Mouse (Mus musculus) testis, postnatal 14 days (tissue): ENCODE data around the gene Tbxas1.
A peak's percentile ranks its signal among the peaks of the same experiment; 100 is the strongest.

Experiments used
- DNase-seq: peaks from one replicate; pipeline ENCODE4 v3.0.0; 2021; ENCODE audit warnings: low spot score

Tbxas1 gene

GRCm38 (mm10) chr6:38923450-38923849 is 48.2 kb downstream of the Tbxas1 start:
- DNase-seq = no peak

GRCm38 (mm10) chr6:38923870-38924817 is 48.9 kb downstream of the Tbxas1 start:
- DNase-seq = no peak

DNA sequence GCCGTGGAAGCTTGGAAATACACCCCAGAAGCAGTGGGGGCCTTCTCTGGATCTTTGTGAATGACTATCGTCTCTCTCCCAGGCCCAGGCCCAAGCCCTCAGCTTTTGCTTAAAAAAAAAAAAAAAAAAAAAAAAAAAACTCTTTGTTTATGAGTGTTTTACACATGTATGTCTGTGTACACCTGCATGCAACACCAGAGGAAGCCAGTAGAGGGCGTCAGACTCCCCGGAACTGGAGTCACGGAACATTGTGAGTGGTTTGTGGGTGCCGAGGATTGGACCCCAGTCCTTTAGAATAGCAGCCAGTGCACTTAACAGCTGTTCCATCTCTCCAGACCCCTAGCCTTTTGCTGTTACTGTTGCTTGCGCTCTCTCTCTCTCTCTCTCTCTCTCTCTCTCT is 50.5 kb downstream of the Tbxas1 start:
- DNase-seq = peak; percentile 80

DNA sequence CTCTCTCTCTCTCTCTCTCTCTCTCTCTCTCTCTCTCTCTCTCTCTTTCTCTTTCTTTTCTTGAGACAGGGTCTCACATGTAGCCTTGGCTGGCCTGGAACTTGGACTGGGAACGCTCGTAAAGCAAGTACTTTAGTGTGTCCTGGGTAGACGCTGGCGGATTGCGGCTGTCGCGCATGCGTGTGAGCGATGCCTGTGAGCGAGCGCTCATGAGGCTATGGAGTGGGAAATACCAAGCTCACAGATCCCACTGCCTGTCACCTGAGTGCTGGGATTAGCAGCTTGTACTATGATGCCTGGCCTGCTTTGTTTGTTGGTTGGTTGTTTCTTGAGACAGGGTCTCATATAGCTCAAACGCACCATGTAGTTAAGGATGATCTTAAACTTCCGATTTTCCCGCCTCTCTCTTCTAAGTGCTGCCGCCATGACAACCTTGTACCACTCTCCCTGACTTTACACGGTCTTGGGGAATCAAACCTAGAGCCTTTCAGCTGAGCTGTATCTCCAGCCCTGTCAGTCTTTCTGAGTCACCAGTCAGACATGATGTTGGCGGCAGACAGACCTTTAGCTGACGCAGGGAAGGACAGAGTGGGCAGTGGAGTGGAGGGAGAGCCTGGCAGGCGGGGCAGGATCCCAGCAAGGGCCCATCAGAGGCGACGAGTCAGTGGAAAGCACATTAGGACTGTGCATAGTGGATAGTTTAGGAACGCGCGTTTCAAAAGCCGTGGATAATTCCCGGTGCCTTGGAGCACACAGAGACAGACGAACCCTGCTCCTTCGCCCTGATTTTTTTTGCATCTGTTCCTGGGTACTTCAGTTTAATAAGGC is 51.1 kb downstream of the Tbxas1 start:
- DNase-seq = peak; percentile 67

DNA sequence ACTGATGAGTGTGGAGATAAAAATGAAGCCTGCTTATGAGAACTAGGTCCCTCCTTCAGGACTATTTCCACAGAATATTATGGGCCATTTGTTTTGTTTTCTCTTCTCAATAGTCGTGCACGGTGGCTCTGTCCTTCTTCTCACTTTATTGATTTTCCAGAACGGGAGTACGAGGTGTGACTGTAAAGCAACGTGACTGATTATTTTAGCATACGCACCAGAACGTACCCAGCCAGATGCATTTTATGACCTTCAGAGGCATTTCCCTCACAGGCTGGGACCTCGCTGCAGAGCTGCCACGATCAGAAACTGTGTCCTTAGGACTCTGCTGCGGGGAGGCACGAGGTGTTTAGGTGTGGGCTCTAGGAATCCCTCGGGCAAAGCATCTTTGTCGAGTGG is 51.8 kb downstream of the Tbxas1 start:
- DNase-seq = no peak

DNA sequence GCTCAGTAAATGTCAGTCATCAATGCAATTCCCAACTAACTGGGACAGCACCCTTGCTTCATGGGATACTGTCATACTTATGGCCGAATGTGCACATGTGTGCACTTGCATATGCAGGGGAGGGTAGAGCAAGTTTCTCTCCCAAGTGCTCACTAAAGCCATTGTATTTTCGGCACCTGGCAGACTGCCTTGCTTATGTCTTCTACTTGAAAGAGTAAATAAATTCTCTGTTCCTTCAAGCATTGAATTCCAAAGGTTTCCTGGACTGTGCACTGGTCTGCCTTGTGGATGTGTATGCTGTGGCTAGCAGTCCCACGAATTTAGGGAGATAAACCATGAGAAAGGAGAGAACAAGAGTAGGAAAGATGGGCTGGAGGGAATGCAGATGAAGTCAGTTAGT is 53.3 kb downstream of the Tbxas1 start:
- no peak for DNase-seq

- DNase-seq = no peak
Observed at GRCm38 (mm10) chr6:38936009-38936408, 60.8 kb downstream of the Tbxas1 start.

DNA sequence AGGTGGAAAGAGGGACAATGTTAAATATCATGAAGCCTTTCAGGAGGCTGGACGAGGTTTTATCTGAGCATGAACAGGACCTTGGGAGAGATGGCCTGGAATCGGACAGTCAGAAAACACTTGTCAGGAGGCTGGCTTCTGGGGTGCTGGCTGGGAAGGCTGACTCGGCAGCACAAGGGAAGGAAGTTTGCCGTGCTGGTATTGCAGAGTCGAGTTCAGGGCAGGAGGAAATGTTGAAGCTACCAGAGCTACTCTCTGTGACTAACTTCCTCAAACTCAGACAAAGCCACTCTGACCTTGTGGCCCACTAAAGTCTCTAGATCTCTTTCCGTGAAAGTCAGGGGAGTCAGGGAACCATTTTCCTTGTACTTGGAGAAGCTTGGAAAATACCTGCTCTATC is 63.2 kb downstream of the Tbxas1 start:
- no peak for DNase-seq

GRCm38 (mm10) chr6:38939096-38939495 is 63.9 kb downstream of the Tbxas1 start:
- DNase-seq = no peak

- no peak for DNase-seq
Observed at GRCm38 (mm10) chr6:38941016-38941415, 65.8 kb downstream of the Tbxas1 start.

DNA sequence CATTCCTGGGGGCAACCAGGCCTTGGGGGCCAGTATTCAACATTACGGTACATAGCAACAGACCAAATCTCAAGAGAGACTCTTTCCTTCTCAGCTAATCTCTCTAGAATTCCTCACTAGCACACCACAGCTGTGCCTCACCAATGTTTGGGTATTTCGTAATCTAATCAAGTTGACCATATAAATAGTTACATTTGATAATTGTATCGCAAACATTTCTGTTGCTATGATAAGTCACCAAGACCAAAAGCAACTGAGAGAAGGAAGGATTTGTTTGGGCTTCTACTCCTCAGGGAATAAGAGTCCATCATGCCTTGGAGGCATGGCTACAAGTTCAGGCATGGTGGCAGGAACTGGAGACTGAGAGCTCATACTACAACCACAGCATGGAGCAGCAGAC is 67.6 kb downstream of the Tbxas1 start:
- no peak for DNase-seq

DNA sequence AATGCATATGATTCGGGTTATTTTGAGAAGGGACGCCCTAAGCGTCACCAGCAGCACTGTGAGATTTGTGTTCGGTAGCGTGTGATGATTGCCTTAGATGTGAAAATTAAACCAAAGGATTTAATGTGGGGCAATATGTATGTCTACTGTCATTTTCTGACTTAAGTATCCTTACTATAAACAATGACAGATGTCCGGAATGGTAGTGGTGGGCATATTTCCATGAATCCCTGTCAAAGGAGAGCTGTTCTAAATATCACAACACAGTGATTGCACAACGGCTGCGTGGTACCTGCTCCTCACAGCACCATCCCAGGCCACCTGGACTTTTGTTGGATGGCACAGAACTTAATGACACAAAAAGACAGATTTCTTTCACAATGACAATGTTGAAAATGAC is 69.2 kb downstream of the Tbxas1 start:
- DNase-seq = no peak

DNA sequence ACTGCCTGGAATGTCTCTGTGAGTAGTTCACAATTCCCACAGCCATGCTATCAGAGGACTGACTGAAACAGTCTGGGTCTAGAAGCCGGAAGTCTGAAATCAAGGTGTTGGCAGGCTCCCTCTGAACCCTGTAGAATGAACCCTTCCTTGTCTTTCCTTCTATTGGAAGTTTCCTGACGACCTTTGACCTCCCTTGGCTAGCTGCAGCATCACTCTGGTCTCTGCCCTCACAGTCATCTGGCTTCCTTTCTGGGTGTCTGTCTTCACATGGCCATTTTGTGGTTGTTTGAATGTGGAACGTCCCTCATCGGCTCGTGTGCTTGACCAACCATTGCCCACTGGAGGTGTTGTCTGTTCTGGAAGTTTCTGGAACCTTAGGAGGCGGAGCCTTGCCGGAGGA is 69.6 kb downstream of the Tbxas1 start:
- no peak for DNase-seq

- DNase-seq = no peak
Observed at GRCm38 (mm10) chr6:38945681-38946080, 70.5 kb downstream of the Tbxas1 start.

DNA sequence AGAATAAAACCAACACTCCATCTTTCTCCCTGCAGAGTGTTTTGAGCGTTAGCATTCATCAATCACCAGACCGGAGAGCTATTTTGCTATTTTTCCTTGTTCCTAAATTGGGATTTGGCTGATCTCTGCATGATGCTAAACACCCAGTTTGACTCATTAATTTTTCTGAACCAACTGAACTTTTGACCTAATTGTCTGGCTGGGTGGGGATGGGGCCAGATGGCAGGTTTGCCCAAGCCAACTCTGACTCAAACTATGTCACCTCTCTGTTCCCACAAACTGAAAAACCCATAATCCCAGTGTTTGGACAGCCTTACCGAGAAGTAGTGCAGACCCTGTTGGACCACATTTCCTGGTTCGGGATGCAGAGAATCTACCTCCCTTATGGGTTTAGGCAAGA is 72.1 kb downstream of the Tbxas1 start:
- no peak for DNase-seq

DNA sequence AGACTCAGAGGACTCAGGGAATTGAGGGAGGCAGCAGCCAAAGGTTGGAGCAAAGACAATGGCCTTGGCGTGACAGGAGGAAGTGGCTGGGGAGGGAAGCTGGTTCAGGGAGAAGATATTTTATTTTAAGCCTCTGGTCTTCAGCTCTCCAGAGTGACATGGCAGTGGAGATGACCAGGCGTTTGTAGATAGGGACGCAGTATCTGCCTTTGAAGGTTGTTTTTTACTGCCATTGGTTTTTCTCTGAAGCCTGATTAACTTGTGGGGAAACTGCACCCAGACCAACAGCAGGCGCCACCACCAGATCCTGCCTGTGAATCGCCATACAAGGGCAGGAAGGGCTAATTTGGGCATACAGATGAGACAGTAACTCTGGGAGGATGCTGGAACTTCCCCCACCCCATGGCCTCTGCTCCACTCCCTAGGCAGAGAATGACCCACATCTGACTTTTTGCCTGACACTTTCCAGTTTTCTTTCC is 74.5 kb downstream of the Tbxas1 start:
- no peak for DNase-seq

DNA sequence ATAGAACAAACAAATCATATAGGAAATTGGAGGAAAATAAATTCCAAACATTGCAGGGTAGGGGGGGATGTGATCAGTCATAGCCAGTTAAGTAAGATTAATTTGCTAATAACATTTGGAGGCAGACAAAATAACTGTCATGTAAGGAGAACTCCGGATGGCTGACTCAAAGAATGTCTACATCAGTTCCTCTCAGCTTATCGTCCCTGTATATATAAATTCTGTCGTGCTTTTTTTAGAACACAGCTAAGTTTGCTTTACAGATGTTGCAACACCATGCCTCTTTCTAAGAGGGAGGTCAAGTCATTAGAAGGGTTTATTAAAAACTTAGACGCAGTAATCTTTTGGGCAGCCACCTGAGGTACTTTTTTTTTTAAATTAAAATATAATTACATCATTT is 75.1 kb downstream of the Tbxas1 start:
- DNase-seq = no peak

GRCm38 (mm10) chr6:38950838-38951237 is 75.6 kb downstream of the Tbxas1 start:
- DNase-seq = no peak

- no peak for DNase-seq
Observed at GRCm38 (mm10) chr6:38956641-38957040, 81.4 kb downstream of the Tbxas1 start.

DNA sequence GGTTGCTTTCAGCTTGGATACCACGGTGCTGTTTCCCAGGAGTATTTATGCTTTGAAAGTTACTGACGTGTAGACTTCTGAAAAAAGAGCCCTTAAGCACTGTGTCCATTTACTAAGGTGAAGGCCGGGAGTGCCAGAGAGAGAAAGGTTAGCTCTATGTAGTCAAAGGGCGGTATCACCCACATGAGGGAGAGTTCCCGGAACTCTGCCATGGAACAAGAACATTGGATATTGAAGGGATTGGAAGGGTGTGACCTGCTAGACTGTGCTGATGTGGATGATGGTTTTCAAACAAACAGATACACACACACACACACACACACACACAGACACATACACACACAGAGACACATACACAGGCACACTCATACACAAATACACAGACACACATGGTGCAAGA is 82.0 kb downstream of the Tbxas1 start:
- no peak for DNase-seq

DNA sequence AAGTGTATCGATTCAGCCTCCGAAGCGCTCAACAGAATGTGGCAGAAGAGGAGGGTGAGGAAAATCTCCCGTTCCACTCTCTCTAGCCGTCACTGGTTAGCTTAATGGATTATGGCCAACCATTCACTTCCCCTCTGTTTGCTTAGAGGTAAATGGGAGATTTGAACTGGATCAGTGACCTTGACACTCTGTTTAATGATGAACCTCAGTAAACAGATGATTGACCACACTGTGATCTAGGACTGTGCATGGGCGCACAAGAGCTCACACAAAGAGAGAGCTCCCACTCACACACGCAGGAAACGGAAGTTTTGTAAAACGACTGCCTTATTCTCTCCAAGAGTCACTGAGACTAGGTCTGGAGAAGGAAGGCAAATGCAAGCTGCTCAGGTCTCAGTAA is 84.3 kb downstream of the Tbxas1 start:
- DNase-seq = no peak

DNA sequence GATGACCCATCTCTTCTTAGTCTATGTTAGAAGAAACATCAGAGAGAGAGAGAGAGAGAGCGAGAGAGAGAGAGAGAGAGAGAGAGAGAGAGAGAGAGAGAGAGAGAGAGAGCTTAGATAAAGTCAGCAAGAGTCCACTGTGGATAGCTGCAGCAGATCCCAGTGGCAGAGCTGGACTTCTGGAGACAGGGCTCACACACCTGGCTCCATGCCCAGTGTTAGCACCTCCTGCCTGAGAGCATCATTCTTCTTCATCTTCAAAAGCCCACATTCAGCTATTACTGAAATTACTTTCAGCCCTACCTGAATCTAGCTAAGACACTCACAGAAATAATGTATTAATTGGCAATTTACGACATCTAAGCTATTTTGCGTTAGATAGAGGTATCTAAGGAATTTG is 85.2 kb downstream of the Tbxas1 start:
- no peak for DNase-seq
